Mouse (Mus musculus): ENCODE measurements at regions not wholly inside any gene's neighbourhood (a gene's known extent, or its start where the extent isn't known, plus 50 kb on each side); places are given as distances from the start of the nearest gene placed in this dataset.
A peak's percentile ranks its signal among the peaks of the same experiment; 100 is the strongest.

DNA sequence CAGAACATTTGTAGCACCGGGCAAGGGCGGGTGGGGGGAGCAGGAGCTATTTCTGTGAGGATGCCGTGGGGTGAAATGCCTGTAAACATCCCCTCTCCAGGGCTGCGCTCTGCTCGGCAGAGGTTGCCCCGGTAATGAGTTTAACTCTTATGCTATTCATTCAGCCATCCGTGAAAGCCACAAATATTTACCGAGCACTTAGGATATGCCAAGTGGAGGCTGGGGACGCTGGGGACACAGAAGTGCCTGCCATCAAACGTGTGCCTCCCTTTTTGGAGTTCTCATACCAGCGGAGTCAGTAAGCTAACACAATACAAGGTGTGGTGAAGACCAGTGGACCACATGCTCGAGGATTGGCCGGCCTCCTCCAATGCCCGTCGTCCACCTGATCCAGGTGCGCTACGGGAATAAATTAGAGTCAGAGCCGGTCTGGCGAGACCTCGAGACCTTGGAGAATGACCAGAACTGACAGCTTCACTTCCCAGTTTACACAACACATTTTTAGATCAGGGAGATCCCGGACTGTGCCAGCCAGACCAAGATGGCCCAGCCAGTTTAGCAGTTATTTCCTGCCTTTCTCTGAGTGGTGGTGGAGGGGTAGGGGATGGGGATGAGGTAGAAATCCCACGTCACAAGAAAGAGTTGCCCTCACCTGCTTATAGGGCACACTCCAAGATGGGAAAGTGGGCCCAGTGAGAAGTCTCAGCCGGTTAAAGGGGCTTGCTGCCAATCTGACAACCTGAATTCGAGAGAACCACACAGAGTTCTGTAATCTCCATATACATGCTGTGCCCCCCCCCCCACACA is 134.4 kb downstream of the 2410131K14Rik start:
- no peak for DNase-seq (ENCODE audit: extremely low spot score in 1 of 2, low spot score in 1 of 2)

DNA sequence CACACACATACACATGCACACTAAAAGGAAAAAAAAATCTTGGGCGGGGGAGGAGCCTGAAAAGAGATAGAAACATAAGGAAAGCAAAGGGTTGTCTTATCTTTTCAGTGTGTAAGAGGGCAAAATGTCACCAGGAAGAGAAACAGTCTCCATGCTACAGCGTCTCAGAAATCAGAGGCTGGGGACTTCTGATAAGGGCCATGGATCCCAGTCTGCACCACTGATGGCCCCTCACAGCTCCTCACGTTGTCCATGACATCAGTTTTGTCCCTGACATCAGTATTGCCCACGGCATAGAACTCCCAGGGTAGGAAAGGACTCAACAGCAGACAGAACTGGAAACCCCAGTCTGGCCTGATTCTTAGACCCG is 135.0 kb downstream of the 2410131K14Rik start:
- no peak for DNase-seq (ENCODE audit: extremely low spot score in 1 of 2, low spot score in 1 of 2)

GRCm38 (mm10) chr5:118380422-118381293 is 135.6 kb downstream of the 2410131K14Rik start:
- DNase-seq (ENCODE audit: extremely low spot score in 1 of 2, low spot score in 1 of 2), result peak in 1 of 2 experiments; percentile 58

- DNase-seq (ENCODE audit: extremely low spot score in 1 of 2, low spot score in 1 of 2), result peak in 1 of 2 experiments; percentile 66
Observed at GRCm38 (mm10) chr5:118381294-118381675, 136.3 kb downstream of the 2410131K14Rik start.

GRCm38 (mm10) chr5:118386126-118386525 is 141.1 kb downstream of the 2410131K14Rik start:
- DNase-seq (ENCODE audit: extremely low spot score in 1 of 2, low spot score in 1 of 2), result peak in 1 of 2 experiments; percentile 49

DNA sequence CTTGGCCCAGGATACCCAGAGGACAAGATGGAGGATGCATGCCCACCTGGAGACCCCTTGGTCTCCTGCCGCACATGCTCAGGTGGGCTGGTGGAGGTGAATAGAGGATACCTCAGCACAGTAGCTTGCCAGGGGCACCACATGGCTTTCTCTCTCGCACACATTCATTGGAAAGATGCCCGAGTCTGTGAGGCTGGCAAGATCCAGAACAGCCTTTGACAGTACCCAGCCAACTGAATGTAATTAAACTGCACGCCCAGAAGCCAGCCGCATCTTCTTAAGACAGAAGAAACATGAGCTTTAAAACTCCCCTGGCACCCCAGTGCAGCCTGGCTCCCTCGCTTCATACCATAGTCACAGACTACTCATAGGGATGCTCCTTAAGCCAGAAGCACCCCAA is 143.4 kb downstream of the 2410131K14Rik start:
- peak; percentile 52 to 71 for DNase-seq (ENCODE audit: extremely low spot score in 1 of 2, low spot score in 1 of 2)

- DNase-seq (ENCODE audit: extremely low spot score in 1 of 2, low spot score in 1 of 2), result no peak
Observed at GRCm38 (mm10) chr5:118390691-118391373, 145.8 kb downstream of the 2410131K14Rik start.

- peak in 1 of 2 experiments; percentile 57 for DNase-seq (ENCODE audit: extremely low spot score in 1 of 2, low spot score in 1 of 2)
Observed at GRCm38 (mm10) chr5:118392932-118393487, 148.0 kb downstream of the 2410131K14Rik start.

- no peak for DNase-seq (ENCODE audit: extremely low spot score in 1 of 2, low spot score in 1 of 2)
Observed at GRCm38 (mm10) chr5:118394051-118394450, 149.0 kb downstream of the 2410131K14Rik start.

DNA sequence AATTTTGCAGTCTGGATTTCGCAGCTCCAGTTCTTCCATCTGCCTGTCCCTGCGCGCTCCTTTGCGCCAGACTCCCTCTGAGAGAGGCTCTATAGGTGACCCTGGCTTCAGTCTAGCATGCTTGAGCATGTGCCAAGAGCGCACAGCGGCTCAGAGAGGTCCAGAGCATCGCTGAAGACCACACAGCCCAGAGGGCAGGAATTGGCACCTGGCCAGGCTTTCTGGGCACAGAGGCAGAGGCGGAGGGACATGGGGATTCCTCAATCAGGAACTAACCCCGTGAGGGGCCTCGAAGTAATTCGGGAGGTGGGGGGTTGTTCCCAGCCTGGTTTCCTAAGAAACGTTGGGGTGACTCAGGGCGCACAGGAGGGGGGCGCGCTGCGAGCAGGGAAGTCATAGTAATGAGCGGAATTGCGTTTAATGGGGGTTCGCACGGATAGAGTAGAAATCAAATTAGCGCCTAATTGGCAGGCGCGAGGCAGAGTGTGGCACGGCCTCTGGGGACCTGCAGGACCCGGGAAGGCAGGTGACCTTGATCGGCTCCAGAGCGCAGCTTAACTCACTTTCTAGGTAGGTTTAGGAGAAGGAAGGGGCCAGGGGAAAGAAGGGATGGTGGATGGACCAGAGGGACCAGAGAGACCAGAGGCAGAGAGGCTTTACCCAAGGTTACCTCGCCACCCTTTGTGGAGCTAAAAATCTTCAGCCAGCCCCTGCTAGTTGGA is 151.1 kb downstream of the 2410131K14Rik start:
- no peak for DNase-seq (ENCODE audit: extremely low spot score in 1 of 2, low spot score in 1 of 2)

- no peak for DNase-seq (ENCODE audit: extremely low spot score in 1 of 2, low spot score in 1 of 2)
Observed at GRCm38 (mm10) chr5:118400926-118401325, 155.9 kb downstream of the 2410131K14Rik start.

GRCm38 (mm10) chr5:118404398-118404797 is 156.1 kb upstream of the Med13l start:
- DNase-seq (ENCODE audit: extremely low spot score in 1 of 2, low spot score in 1 of 2), result no peak

DNA sequence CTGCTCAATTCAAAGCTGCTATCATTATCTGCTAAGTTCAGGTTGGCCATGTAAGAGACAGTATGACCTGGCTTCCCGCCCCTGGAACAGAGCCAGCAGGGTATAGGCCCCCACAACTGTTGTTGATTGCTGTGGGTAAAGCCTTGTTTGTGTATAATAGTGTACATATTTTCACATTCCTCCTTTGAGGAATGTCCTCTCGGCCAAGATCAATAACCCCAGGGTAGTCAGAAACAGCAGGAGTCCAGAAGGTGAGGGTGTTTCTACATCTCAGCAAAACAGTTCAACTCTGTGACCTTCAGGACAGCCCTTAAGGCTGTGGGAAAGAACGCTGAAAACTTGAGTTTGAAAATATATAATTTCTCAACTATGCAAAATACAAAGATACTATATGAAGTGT is 155.1 kb upstream of the Med13l start:
- no peak for DNase-seq (ENCODE audit: extremely low spot score in 1 of 2, low spot score in 1 of 2)

- no peak for DNase-seq (ENCODE audit: extremely low spot score in 1 of 2, low spot score in 1 of 2)
Observed at GRCm38 (mm10) chr5:118407451-118407850, 153.0 kb upstream of the Med13l start.

DNA sequence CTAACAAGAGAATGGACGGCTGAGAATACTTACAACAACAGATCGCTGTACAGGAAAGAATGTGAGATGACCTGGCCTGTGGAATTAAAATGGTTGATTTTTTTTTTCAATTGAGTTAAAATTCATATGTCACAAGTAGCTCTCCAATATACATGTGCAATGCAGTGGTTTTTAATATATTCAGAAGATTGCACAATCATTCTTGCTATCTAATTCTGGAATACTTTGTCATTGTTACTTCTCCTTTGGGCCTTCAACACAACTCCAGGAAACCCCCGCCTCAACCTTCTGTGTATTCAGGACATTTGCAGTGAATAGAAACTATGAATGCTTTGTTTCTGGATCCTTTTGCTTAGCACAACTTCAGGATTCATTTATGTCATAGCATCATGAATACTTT is 152.5 kb upstream of the Med13l start:
- no peak for DNase-seq (ENCODE audit: extremely low spot score in 1 of 2, low spot score in 1 of 2)

GRCm38 (mm10) chr5:118408826-118409225 is 151.7 kb upstream of the Med13l start:
- no peak for DNase-seq (ENCODE audit: extremely low spot score in 1 of 2, low spot score in 1 of 2)

DNA sequence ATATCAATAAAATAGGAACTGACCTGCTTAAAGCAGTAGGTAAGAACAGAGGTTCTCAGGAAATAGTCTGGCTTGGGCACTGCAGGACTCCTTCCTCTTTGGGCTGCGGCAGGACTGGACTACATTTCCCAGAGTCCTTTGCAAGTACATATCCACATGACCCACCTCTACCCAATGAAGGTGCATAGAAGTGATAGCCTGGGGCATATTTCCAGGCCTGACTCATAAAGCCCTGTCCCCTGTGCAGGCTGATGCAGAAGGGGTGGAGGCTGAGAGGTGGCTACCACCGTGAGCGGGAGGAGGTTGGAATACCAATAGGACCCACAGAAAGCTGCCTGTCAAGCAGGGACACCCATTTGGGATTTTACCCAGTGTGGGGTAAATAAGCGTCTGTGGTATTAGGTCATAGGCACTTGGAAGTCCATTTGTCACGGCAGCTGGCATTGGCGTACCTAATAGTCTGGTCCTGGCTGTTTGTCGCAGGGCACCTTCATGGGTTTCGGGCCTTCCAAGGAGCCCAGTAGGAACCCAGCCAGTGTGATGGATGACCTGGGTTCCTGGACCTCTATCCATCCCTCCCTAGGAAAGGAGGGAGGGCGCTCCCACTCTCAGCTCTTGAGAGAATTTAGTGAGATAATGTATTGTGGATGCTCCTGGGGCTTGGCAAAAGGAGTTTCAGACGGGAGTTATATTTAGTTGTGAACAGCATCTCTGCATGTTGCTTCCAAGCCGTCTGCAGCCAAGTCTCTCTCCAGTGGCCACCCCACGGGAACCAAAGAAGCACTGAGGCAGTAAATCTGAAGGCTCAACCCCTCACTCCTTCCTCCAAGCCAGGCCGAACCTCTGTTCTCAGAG is 146.8 kb upstream of the Med13l start:
- DNase-seq (ENCODE audit: extremely low spot score in 1 of 2, low spot score in 1 of 2), result peak; percentile 82 to 90

GRCm38 (mm10) chr5:118419344-118420037 is 141.0 kb upstream of the Med13l start:
- no peak for DNase-seq (ENCODE audit: extremely low spot score in 1 of 2, low spot score in 1 of 2)
